Mouse (Mus musculus) T-cell, adult 2 months (primary cell): Measurements from ENCODE around the gene Smim24.

Experiments
- DNase-seq: peaks from one replicate; pipeline ENCODE4 v3.0.0; 2022; ENCODE audit warnings: low spot score

The Smim24 gene

GRCm38 (mm10) chr10:81365672-81366476 lies 27.0 kb upstream of the Smim24 start, which contains the start of gene 4930404N11Rik:
Gene 4930404N11Rik, minus strand, starts transcription at chr10:81365816.
- no peak for DNase-seq

- no peak for DNase-seq
Measured at GRCm38 (mm10) chr10:81366477-81367206, 26.2 kb upstream of the Smim24 start.

GRCm38 (mm10) chr10:81367207-81367495 lies 25.7 kb upstream of the Smim24 start:
- no peak for DNase-seq

GRCm38 (mm10) chr10:81375322-81375721 lies 17.5 kb upstream of the Smim24 start:
- DNase-seq = no peak

GRCm38 (mm10) chr10:81376561-81377361 lies 16.1 kb upstream of the Smim24 start:
- no peak for DNase-seq

- DNase-seq = no peak
Measured at GRCm38 (mm10) chr10:81377362-81377664, 15.5 kb upstream of the Smim24 start.

GRCm38 (mm10) chr10:81377793-81378552 lies 14.9 kb upstream of the Smim24 start, which contains the start of gene Fzr1:
Gene Fzr1, minus strand, starts transcription at chr10:81378516.
- no peak for DNase-seq

- peak; percentile 100 for DNase-seq
Measured at GRCm38 (mm10) chr10:81378553-81379182, 14.2 kb upstream of the Smim24 start.

- DNase-seq = no peak
Measured at GRCm38 (mm10) chr10:81379183-81379553, 13.7 kb upstream of the Smim24 start.

- DNase-seq = no peak
Measured at GRCm38 (mm10) chr10:81379809-81380378, 13.0 kb upstream of the Smim24 start.

GRCm38 (mm10) chr10:81382039-81382438 lies 10.8 kb upstream of the Smim24 start:
- DNase-seq = no peak

- DNase-seq = peak; percentile 97
Measured at GRCm38 (mm10) chr10:81383802-81384604, 8.8 kb upstream of the Smim24 start, which contains the start of the genes Dohh and Gm48551. Gene Dohh, plus strand, starts transcription at chr10:81384428. Gene Gm48551, plus strand, starts transcription at chr10:81384466.

- no peak for DNase-seq
Measured at GRCm38 (mm10) chr10:81384605-81384982, 8.3 kb upstream of the Smim24 start.

- DNase-seq = no peak
Measured at GRCm38 (mm10) chr10:81385603-81386306, 7.1 kb upstream of the Smim24 start.

GRCm38 (mm10) chr10:81387716-81388115 lies 5.1 kb upstream of the Smim24 start:
- no peak for DNase-seq

- no peak for DNase-seq
Measured at GRCm38 (mm10) chr10:81388505-81389055, 4.3 kb upstream of the Smim24 start, which contains the start of gene Gm48552. Gene Gm48552, plus strand, starts transcription at chr10:81389005.

- no peak for DNase-seq
Measured at GRCm38 (mm10) chr10:81389373-81389772, 3.5 kb upstream of the Smim24 start.

- DNase-seq = peak; percentile 66
Measured at GRCm38 (mm10) chr10:81389801-81390677, 2.8 kb upstream of the Smim24 start.
